Mouse (Mus musculus): ENCODE measurements around the gene Cmtm7. TPM values are rescaled to one million over a fixed set of nuclear protein-coding genes. Genes with fewer than 3 reads are reported as not detected.

The Cmtm7 gene
- polyA plus RNA-seq, 1 experiment from 2014 or later, result 19.1 TPM

- Histone ChIP-seq H3K27ac (no peak overlapping the region), H3K4me1 (replicated peaks) (0 out of 2 replicates have a peak, but pooled peaks cover under 1% of the 10 kb centered on the region), H3K9me3 (no peaks in the 10 kb centered on the region), H3K27me3 (no peaks in the 10 kb centered on the region), H3K36me3 (no peaks in the 10 kb centered on the region), H3K4me3 (no peak overlapping the region), H3K9ac (no peak overlapping the region), H3K4me2 (no peak overlapping the region)
- WGBS, result 84% methylated on average over 11 of the region's 11 CpGs
- ATAC-seq (ENCODE audit: low FRiP score), result no peak
Observed at GRCm38 (mm10) chr9:114810837-114811236, 29.2 kb upstream of the Cmtm7 start.

GRCm38 (mm10) chr9:114808671-114809070, 27.0 kb upstream of the Cmtm7 start:
- Histone ChIP-seq H3K4me2 (no peak overlapping the region), H3K9me3 (no peaks in the 10 kb centered on the region), H3K36me3 (no peaks in the 10 kb centered on the region), H3K27me3 (no peaks in the 10 kb centered on the region), H3K9ac (no peak overlapping the region), H3K4me1 (replicated peaks) (peaks cover 12% of the 10 kb centered on the region), H3K4me3 (no peak overlapping the region), H3K27ac (no peak overlapping the region)
- ATAC-seq (ENCODE audit: low FRiP score), result no peak
- WGBS, result 91% methylated on average over 5 of the region's 5 CpGs

DNA sequence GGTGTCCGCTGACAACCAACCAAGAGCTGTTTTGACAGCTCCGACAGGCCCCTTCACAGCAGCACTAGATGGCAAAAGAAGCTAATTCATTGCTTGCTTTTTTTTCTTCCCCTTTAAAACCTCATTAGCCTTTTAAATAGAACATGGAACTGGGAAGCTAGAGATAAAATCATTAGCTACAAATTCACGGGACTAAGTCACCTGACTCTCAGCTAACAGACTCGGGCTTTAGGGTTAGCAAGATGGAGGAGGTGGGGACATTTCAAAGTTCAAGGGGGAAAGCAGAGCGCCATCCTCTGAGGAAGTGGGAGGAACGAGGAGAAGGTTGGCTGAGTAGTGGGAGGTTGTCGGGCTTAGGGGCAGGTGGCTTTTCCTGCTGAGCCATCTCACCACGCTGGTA, 25.6 kb upstream of the Cmtm7 start:
- no peak for ATAC-seq (ENCODE audit: low FRiP score)
- Histone ChIP-seq H3K4me3 (no peak overlapping the region), H3K27me3 (0 out of 2 replicates have a peak, but pooled peaks cover 1% of the 10 kb centered on the region)

DNA sequence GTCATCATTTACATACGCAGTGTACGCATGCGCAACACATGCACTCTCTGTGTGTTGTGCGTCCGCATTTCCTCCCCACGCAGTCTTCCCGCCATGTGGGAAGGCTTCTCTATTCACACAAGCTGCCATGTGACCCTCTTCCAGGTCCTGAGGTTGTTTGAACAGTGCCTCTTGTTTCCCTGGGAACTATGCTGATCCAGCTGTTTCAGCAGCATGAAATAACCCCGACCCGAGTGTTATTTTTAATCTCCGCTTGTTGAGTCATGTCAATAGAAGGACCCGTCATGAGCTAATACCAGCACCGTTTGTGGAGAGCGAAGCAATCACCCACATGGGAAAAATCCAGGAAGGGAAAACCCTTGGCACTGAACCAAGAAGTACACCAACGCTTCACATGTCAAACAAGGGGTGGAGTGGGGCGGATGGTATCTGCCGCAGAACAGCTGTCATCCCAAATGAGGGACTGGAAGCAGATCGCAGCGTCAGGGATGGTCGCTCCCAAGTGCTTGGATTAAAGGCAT, 23.6 kb upstream of the Cmtm7 start:
- H3K4me3 ChIP-seq, result no peak overlapping the region
- H3K9ac ChIP-seq, result no peak overlapping the region
- H3K4me2 ChIP-seq, result no peak overlapping the region
- peaks cover 18% of the 10 kb centered on the region for H3K4me1 ChIP-seq (replicated peaks)
- H3K36me3 ChIP-seq, result no peaks in the 10 kb centered on the region
- 53% methylated on average over 19 of the region's 19 CpGs for WGBS
- peak; percentile 43; the same call in 1 of the 2 replicates for ATAC-seq (ENCODE audit: low FRiP score)
- no peaks in the 10 kb centered on the region for H3K9me3 ChIP-seq
- H3K27me3 ChIP-seq, result peaks cover 9% of the 10 kb centered on the region; the same call in 1 of the 2 replicates
- H3K27ac ChIP-seq, result no peak overlapping the region

More for the DNA sequence above, 25.6 kb upstream of the Cmtm7 start:
- no peak overlapping the region for H3K9ac ChIP-seq
- no peaks in the 10 kb centered on the region for H3K36me3 ChIP-seq
- H3K4me1 ChIP-seq (replicated peaks), result peaks cover 12% of the 10 kb centered on the region
- H3K4me2 ChIP-seq, result no peak overlapping the region
- no peak overlapping the region for H3K27ac ChIP-seq
- no peaks in the 10 kb centered on the region for H3K9me3 ChIP-seq
- WGBS, result 68% methylated on average over 8 of the region's 8 CpGs

- no peak overlapping the region for H3K4me3 ChIP-seq
- peaks cover 33% of the 10 kb centered on the region for H3K4me1 ChIP-seq (replicated peaks)
- no peak overlapping the region for H3K27ac ChIP-seq
- no peaks in the 10 kb centered on the region for H3K36me3 ChIP-seq
- H3K9me3 ChIP-seq, result no peaks in the 10 kb centered on the region
- ATAC-seq (ENCODE audit: low FRiP score), result no peak
- H3K9ac ChIP-seq, result no peak overlapping the region
- no peak overlapping the region for H3K4me2 ChIP-seq
- H3K27me3 ChIP-seq, result peaks cover 9% of the 10 kb centered on the region; the same call in 1 of the 2 replicates
- WGBS, result 88% methylated on average over 1 of the region's 1 CpGs
Observed at GRCm38 (mm10) chr9:114802191-114802590, 20.5 kb upstream of the Cmtm7 start.

GRCm38 (mm10) chr9:114801301-114801700, 19.6 kb upstream of the Cmtm7 start:
- WGBS, result 10% methylated on average over 15 of the region's 15 CpGs
- peaks cover 37% of the 10 kb centered on the region for H3K4me1 ChIP-seq (replicated peaks)
- H3K4me3 ChIP-seq, result no peak overlapping the region
- H3K27ac ChIP-seq, result no peak overlapping the region
- no peak overlapping the region for H3K9ac ChIP-seq
- no peaks in the 10 kb centered on the region for H3K36me3 ChIP-seq
- no peak overlapping the region for H3K4me2 ChIP-seq
- H3K27me3 ChIP-seq, result peaks cover 9% of the 10 kb centered on the region; the same call in 1 of the 2 replicates
- no peaks in the 10 kb centered on the region for H3K9me3 ChIP-seq
- no peak for ATAC-seq (ENCODE audit: low FRiP score)

- peaks cover 9% of the 10 kb centered on the region; the same call in 1 of the 2 replicates for H3K27me3 ChIP-seq
- no peak overlapping the region for H3K9ac ChIP-seq
- no peak overlapping the region for H3K4me3 ChIP-seq
- WGBS, result 16% methylated on average over 10 of the region's 10 CpGs
- no peak overlapping the region for H3K27ac ChIP-seq
- H3K36me3 ChIP-seq, result no peaks in the 10 kb centered on the region
- ATAC-seq (ENCODE audit: low FRiP score), result no peak
- no peaks in the 10 kb centered on the region for H3K9me3 ChIP-seq
- peaks cover 25% of the 10 kb centered on the region for H3K4me1 ChIP-seq (replicated peaks)
- no peak overlapping the region for H3K4me2 ChIP-seq
Observed at GRCm38 (mm10) chr9:114799498-114800107, 17.9 kb upstream of the Cmtm7 start.

DNA sequence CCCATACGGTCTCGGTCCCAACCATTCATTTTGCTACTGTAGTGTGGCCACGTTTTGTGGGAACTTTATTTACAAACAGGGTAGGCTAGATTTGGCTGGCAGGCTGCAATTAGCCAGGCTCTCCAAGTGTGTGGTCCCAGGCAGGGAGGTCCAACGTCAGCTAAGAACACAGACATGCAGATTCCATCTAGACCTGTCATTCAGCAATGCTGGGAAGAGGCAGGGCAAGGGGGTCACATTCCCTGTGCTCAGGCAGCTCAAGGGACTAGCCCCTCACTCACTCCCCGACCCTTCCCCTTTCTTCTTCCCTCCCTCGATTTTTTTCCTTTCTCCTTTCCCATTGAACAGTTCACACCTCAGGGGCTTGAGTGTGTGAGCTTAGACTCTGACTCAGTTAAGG, 17.2 kb upstream of the Cmtm7 start:
- Histone ChIP-seq H3K4me3 (no peak overlapping the region), H3K36me3 (no peaks in the 10 kb centered on the region), H3K9ac (no peak overlapping the region), H3K27me3 (peaks cover 9% of the 10 kb centered on the region; the same call in 1 of the 2 replicates), H3K9me3 (no peaks in the 10 kb centered on the region), H3K27ac (no peak overlapping the region), H3K4me2 (no peak overlapping the region), H3K4me1 (replicated peaks) (peaks cover 25% of the 10 kb centered on the region)
- no peak for ATAC-seq (ENCODE audit: low FRiP score)
- WGBS, result 28% methylated on average over 6 of the region's 6 CpGs

DNA sequence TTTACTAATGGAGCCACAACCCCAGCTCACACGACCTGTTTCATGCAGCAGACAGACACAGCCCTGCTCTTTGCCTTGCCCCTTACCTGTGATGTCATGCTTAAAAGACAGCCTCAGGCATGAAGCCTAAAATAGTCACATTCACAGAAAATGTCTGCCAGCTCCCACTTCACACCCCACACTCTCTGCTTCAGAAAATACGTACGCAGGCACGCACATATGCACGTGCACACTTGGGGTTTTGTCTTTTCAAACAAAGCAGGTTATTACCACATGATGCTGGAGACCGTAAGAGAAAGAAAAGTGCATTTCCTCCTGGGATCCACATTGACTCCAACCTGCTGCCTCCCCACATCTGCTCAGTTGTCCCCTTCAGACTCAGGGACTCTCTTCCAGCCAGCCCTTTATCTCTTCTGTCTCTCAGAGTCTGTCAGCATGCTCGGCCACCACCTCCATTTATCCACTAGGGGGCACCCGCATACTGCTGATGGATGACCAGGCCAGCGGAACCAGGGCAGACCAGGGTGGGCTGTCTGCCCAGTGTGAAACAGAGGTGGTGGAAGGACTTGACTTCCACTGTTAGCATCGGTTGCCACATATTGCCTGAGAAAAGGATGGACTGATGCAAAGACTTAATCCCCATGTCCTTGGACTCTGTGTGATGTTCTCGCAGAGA, 15.8 kb upstream of the Cmtm7 start:
- 46% methylated on average over 11 of the region's 11 CpGs for WGBS
- Histone ChIP-seq H3K9me3 (no peaks in the 10 kb centered on the region), H3K27ac (peak overlapping the region; percentile 23; the same call in 1 of the 2 replicates), H3K4me2 (no peak overlapping the region), H3K27me3 (peaks cover 9% of the 10 kb centered on the region; the same call in 1 of the 2 replicates), H3K9ac (0 out of 2 replicates have a peak overlapping the region, but pooled peaks have one; percentile 25), H3K4me3 (no peak overlapping the region), H3K4me1 (replicated peaks) (peaks cover 25% of the 10 kb centered on the region), H3K36me3 (no peaks in the 10 kb centered on the region)
- peak; percentile 77 for ATAC-seq (ENCODE audit: low FRiP score)

GRCm38 (mm10) chr9:114796473-114797050, 14.9 kb upstream of the Cmtm7 start:
- Histone ChIP-seq H3K9me3 (no peaks in the 10 kb centered on the region), H3K4me1 (replicated peaks) (peaks cover 25% of the 10 kb centered on the region), H3K9ac (no peak overlapping the region), H3K36me3 (no peaks in the 10 kb centered on the region), H3K4me3 (no peak overlapping the region), H3K27ac (no peak overlapping the region; the same call in 1 of the 2 replicates), H3K27me3 (peaks cover 6% of the 10 kb centered on the region; the same call in 1 of the 2 replicates), H3K4me2 (no peak overlapping the region)
- ATAC-seq (ENCODE audit: low FRiP score), result 0 out of 2 replicates have a peak, but pooled peaks have one; percentile 16
- 20% methylated on average over 10 of the region's 11 CpGs for WGBS

DNA sequence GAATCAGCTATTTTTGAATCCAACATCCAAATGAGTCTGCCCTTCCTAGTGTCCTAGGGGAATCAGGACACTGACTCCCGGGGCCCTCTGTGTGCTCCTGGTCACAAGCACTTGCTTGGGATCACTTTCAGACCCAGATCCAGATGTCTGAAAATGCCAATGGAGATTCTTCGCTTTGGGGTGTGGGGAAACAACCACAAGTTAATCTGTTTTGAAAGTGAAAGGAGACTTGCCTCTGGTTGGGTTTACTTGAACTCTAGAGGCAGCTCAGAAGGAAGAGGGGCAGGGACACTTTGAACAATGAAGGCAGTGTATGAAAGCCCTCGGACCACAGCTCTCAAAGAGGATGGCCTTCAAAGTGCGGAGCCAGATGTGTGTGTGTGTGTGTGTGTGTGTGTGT, 12.8 kb upstream of the Cmtm7 start:
- 77% methylated on average over 4 of the region's 4 CpGs for whole genome bisulfite sequencing
- H3K27ac ChIP-seq, result no peak overlapping the region
- no peak overlapping the region for H3K4me3 ChIP-seq
- H3K4me1 ChIP-seq (replicated peaks), result peaks cover 16% of the 10 kb centered on the region
- H3K9me3 ChIP-seq, result no peaks in the 10 kb centered on the region
- H3K36me3 ChIP-seq, result no peaks in the 10 kb centered on the region
- H3K9ac ChIP-seq, result no peak overlapping the region
- no peak overlapping the region for H3K4me2 ChIP-seq
- no peak for ATAC-seq (ENCODE audit: low FRiP score)
- no peaks in the 10 kb centered on the region for H3K27me3 ChIP-seq

DNA sequence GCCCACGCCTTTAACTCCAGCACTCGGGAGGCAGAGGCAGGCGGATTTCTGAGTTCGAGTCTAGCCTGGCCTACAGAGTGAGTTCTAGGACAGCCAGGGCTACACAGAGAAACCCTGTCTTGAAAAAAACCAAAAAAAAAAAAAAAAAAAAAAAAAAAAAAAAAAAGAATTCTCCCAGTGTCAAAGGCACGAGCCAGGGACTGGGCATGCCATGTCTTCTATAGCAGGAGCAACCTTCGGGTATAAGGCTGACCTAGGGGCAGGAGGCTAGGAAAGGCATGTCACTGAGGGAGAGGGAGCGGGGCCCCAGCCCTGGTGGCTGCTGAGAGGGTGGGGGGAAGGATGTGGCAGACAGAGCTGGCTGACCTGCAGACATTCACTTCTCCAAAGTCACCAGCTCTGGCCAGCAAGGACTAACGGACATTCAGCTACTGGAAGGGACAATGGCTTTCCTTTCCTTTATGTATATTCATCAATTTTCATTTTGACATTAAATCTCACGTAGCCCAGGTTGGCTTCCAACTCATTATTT, 12.2 kb upstream of the Cmtm7 start:
- WGBS, result 77% methylated on average over 9 of the region's 9 CpGs
- Histone ChIP-seq H3K9me3 (no peaks in the 10 kb centered on the region), H3K4me3 (no peak overlapping the region), H3K4me2 (no peak overlapping the region), H3K9ac (no peak overlapping the region), H3K27me3 (no peaks in the 10 kb centered on the region), H3K4me1 (replicated peaks) (peaks cover 12% of the 10 kb centered on the region), H3K27ac (no peak overlapping the region), H3K36me3 (no peaks in the 10 kb centered on the region)
- no peak for ATAC-seq (ENCODE audit: low FRiP score)
